Mouse (Mus musculus) right cerebral cortex, postnatal 36 days (tissue): ENCODE measurements around the gene Kxd1.

Source experiments
- DNase-seq, 2 experiments: peaks; one replicate each; pipeline ENCODE4 v3.0.0; 2022; ENCODE audit warnings: low spot score in 2 of 2, mixed read lengths in 1 of 2

Kxd1 gene

DNA sequence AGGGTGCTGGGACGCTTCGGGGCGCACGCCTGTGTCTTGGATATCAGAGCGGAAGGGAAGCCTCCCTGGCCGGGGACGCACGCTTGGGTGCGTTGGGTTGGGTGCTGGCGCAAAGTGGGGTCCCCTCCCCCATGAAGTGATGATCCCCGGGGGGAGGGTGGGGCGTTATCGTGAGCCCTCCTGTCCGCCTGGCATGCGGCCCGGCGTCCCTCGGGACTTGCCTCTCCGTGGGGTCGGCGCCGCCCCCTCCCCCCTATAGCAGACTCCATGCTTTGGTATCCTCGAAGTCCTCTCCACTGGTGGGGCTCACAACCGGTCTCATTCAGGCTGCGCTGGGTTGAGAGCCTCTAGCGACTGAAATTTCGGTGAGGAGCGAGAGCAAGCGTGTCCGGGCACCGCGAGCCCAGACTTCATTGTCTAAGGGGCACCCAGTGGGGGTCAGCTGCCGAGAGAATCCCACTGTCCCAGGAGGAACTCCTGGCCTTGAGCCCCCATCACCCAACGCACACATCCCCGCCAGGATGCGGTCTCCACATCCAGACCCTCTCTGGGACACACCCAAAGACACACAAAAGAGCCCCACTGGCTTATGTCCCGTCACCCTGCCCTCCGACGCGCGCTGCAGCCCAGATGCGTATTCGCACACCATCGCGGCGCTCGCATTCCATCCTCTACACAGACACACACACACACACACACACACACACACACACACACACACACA is 33.9 kb downstream of the Kxd1 start:
- no peak for DNase-seq

DNA sequence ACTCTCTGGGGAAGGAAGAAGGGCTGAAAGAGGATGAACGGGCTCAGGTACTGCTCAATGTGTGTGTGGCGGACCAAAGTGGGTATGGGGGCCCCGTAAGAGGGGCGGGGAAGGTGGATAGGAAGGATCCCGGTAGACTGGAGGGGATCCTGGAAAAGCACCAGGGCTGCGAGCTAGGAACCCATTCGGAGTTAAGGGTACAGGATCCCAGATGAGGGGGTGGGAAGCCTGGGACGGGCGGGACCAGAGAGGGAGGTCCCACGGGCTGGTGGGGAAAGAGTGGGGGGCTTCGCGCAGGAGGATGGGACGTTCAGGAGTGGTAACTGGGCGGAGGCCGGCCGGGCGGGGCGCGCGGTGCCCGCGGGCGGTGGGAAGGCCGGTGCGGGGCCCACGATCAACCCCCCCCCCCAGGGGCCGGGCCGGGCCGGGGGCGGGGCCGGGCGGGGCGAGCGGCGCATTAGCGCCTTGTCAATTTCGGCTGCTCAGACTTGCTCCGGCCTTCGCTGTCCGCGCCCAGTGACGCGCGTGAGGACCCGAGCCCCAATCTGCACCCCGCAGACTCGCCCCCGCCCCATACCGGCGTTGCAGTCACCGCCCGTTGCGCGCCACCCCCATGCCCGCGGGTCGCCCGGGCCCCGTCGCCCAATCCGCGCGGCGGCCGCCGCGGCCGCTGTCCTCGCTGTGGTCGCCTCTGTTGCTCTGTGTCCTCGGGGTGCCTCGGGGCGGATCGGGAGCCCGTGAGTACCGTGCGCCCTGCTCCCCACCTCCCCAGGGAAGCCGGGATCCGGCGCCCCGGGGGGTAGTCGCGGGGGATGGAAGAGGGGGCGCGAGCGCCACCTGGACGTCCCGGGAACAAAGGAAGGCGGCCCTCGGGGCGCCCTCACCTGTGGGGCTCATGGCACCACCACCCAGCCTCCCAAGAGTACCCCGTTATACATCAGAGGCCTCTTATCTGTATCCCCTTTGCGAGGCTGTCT is 34.8 kb downstream of the Kxd1 start, which contains the start of gene Crlf1:
TSS of gene Crlf1 (plus strand) at position 495 of the 977 bp plus-strand sequence.
- no peak for DNase-seq

DNA sequence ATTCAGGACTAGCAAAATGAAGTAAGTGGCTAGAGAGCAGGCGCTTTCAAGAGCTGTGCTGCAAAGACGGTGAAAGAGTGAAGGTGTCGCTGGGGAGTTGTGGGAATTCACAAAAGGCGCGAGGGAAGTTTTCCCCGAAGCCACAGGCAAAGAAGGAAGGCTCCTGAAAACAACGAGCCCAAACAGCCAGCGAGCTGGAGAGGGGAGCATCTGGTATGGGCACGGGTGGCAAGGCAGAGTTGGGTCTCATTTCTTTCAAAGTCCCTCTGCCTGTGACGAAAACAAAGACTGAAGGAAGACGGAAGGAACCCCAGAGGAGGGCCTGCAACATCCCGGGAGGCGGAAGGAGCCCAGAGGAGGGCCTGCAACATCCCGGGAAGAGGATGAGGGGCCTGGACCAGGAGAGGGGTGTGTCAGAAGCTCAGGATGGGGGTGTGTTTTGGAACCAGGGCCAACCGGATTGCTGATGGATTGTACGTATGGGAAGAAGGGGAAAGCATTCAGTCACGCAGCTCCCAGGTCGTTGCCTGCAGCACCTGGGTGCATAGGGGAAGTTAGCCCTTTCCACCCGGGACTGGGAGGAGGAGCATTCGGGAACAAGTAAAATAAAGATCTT is 36.8 kb downstream of the Kxd1 start:
- no peak for DNase-seq

- DNase-seq: no peak
Measured at GRCm38 (mm10) chr8:70490061-70490879, 37.5 kb downstream of the Kxd1 start.

- DNase-seq: no peak
Measured at GRCm38 (mm10) chr8:70489576-70489975, 38.2 kb downstream of the Kxd1 start.

- no peak for DNase-seq
Measured at GRCm38 (mm10) chr8:70488931-70489470, 38.8 kb downstream of the Kxd1 start.

GRCm38 (mm10) chr8:70487993-70488796 is 39.6 kb downstream of the Kxd1 start:
- no peak for DNase-seq

- no peak for DNase-seq
Measured at GRCm38 (mm10) chr8:70486941-70487520, 40.7 kb downstream of the Kxd1 start, which contains the start of gene Tmem59l. TSS of gene Tmem59l (minus strand) at chr8:70487358.

DNA sequence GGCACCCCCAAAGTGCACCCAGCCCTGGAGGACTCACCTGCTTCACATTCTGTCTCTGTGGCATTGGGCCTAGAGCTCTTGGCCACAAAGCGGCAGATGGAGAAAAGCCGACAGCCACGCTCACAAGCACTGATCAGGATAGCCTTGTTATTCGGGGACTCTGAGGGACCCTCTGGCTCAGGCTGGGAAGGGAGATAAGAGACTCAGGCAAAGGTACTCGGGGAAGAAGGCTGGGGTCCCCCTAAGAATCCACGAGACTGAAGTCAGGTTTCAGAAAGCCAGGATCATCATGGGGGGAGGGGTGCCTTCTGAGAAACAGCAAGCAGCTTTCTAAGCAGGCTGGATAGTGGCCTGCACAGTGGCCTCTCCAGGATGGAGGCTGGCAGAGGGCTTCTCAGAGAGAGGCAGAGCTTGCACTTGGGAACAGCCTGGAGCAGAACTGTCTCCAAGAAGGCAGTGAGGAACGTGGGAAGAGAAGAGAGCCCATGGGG is 41.5 kb downstream of the Kxd1 start:
- no peak for DNase-seq

DNA sequence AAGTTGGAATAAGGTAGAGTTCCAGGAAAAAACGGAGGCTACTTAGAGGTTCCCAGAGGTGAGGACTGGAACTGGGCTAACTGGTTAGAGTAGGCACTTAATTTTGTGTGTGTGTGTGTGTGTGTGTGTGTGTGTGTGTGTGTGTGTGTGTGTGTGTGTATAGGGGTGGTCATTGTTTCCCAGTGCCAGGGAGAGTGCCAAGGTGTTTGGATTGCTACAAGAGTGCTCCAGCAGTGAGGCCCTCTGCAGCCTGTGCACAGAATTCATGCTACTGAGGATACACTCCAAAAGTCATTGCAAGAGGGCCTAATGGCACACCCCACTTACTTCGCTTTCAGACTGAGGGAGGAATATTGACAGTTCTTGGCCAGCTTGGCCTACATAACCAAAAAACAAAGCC is 44.8 kb downstream of the Kxd1 start:
- DNase-seq: no peak

- DNase-seq: peak; percentile 65 to 82
Measured at GRCm38 (mm10) chr8:70481908-70482307, 45.8 kb downstream of the Kxd1 start.

DNA sequence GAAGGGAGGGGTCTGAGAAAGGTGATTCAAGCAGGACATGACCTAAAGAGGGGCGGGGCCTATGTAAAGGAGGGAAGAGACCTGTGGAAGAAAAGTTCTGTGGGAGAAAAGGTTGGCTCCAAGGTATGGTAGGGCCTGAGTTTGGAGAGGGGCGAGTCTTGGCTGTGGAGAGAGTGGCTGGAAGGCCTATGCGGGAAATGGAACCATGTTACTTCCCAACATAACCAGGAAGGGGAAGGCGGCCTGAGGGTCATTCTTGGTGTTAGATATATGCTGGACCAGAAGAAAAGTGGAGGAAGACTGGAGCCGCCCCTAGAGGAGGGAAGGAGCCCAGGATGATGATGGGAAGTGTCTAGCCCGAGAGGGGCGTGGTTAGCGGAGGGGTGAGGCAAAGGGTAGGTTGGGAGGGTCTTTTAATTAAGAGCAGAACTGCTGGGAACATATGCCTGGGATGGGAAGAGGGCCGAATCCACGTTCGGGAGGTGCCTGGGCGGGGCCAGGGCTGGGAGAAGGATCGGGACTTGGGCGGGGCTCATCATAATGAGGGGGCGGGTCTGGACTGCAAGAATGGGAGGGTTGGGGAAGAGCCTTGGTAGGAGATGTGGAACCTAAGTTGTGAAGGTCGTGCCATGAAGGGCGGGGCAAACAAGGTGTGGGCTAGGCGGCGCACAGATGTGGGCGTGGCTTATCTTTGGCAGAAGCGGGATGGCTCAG is 50.3 kb downstream of the Kxd1 start:
- DNase-seq: no peak

- peak; percentile 85 to 86 for DNase-seq
Measured at GRCm38 (mm10) chr8:70476333-70477268, 51.2 kb downstream of the Kxd1 start, which contains the start of gene Klhl26. TSS of gene Klhl26 (minus strand) at chr8:70476968.

- DNase-seq: no peak
Measured at GRCm38 (mm10) chr8:70471856-70472255, 55.9 kb downstream of the Kxd1 start.

DNA sequence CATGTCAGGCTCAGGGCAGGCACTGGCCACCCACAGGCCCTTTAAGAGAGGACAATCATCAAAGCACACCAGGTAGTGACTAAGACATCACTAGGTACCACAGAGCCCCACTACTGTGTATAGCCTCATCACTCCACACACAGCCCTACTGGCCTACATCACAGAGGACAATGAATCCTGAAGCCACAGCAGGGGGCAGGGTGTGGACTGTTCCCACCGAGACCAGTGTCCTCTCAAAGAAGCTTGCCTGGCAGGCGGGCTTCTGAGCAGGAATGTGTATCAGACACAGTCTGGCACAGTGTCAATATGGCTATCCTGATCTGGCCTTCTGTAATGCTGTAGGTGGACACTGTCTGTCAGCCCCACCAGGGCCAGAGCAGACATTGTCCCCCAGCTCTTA is 57.8 kb downstream of the Kxd1 start:
- DNase-seq: no peak

DNA sequence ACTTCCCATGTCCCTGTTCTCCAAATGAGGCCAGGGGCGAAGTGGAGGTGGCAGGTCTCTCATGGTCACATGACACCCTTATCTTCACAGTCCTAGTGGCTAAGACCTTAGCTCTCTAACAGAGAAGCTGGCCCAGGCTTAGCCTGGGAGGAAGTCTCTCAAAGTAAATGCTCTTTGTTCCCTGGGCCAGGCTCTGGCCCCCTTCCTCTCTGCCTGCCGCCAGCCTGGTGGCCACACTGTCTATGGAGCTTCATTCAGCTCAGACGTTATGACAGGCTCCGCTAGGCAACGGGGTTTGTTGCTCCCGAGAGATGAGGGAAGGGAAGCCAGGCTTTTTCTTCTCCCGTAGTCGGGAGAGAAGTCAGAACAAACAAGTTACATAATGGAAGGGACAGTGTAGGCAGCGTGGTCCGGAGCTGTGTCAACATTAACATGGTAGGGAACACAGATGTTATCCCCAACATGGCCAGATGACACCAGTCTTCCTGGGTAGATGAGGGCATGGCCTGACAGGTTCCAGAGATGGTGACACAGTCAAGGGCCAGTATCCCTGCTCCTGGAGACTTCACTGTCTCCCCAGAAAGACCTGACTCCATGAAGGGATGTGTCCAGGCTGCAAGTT is 58.4 kb downstream of the Kxd1 start:
- DNase-seq: no peak

DNA sequence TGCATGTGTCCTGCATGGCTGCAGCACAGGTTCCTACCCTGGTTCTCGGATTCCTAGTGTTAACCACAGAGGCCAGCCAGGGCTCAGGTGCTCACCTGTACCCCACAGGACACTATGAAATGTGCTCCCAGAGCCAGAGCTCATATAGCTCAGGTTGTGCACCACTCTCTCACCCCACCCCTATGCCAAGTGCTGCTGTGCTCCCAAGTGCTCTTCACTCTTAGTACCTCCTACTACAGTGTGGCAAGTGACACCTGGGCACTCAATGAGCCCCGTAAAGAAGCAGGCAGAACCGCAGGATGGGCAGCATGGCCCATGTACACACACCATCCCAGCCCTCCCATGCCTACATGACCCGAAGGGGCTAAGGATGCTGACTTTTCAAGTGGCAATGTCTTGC is 59.0 kb downstream of the Kxd1 start:
- DNase-seq: no peak
